Mouse (Mus musculus): ENCODE results near the gene Map3k6.

DNA sequence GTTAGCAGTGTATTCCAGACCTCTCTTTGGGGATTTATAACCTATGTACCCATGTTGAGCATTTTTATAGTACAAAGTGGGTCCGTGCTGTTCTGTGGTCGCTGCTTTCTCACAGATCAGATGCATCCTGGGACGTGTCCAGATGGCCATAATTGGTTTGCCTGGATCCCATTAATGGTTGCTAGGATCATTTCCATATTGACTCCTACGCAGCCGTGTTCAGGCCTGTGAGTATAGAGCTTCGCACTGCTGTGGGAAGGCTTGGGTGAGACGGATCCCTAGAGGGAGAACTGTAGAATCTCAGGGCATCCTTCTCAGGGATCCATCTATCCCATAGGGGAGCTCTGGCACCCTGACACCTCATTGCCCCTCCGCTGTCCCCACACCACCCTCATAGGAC, 11.0 kb upstream of the Map3k6 start:
- no peak for TF ChIP-seq CTCF (IDR thresholded peaks at IDR 0.05; ENCODE audit: borderline replicate concordance, extremely low read depth, insufficient read depth, insufficient read length)
- no peak for TF ChIP-seq POLR2A (IDR thresholded peaks at IDR 0.05; ENCODE audit: borderline replicate concordance, extremely low read depth, insufficient read depth, insufficient read length, poor library complexity, severe bottlenecking)
